Mouse (Mus musculus) heart, embryonic 11.5 days (tissue): Measurements from ENCODE around the gene Zbtb20. TPM values are rescaled to one million over a fixed set of nuclear protein-coding genes. Genes with fewer than 3 reads are reported as not detected.

Experiments
- ATAC-seq: fragments of 200-750 bp; cut with Nextera tagmentation; replicated peaks from 2 replicates; pipeline ENCODE4 v1.8.0; 2017; ENCODE audit warnings: moderate library complexity; ENCODE audit not compliant: insufficient number of reproducible peaks, low FRiP score, low TSS enrichment
- H3K27ac ChIP-seq: fragments of 300-500 bp; sonication (generic); 2 replicates; pipeline ENCODE4 v1.5.1; 2014; ENCODE audit warnings: mild to moderate bottlenecking, low read depth, low read length
- H3K27me3 ChIP-seq: fragments of 300-500 bp; sonication (generic); 2 replicates; pipeline ENCODE4 v1.6.1; 2014; ENCODE audit warnings: mild to moderate bottlenecking, low read length, mixed read lengths; ENCODE audit not compliant: control insufficient read depth, insufficient read depth
- H3K36me3 ChIP-seq: fragments of 300-500 bp; sonication (generic); 2 replicates; pipeline ENCODE4 v1.6.1; 2014; ENCODE audit warnings: mild to moderate bottlenecking, low read length, moderate library complexity, mixed read lengths; ENCODE audit not compliant: control insufficient read depth, insufficient read depth
- H3K4me1 ChIP-seq: fragments of 300-500 bp; sonication (generic); 2 replicates; pipeline ENCODE4 v1.6.1; 2014; ENCODE audit warnings: low read length; ENCODE audit not compliant: control insufficient read depth, insufficient read depth
- H3K4me2 ChIP-seq: fragments of 300-500 bp; sonication (generic); 2 replicates; pipeline ENCODE4 v1.6.1; 2014; ENCODE audit warnings: mild to moderate bottlenecking, moderate library complexity
- H3K4me3 ChIP-seq: fragments of 300-500 bp; sonication (generic); 2 replicates; pipeline ENCODE4 v1.5.1; 2014; ENCODE audit warnings: low read depth, low read length
- H3K9ac ChIP-seq: fragments of 300-500 bp; sonication (generic); 2 replicates; pipeline ENCODE4 v1.6.1; 2014; ENCODE audit warnings: mild to moderate bottlenecking, low read depth, low read length, moderate library complexity
- H3K9me3 ChIP-seq: fragments of 300-500 bp; sonication (generic); replicated peaks from 2 replicates; pipeline ENCODE4 v1.6.1; 2016; ENCODE audit warnings: low read length; ENCODE audit not compliant: control insufficient read depth
- WGBS: fragments of 180-500 bp; shearing (Covaris S2); extraction: QIAGEN DNeasy Blood & Tissue Kit; methylation state at CpG from one replicate; pipeline ENCODE4 v1.1.7; 2014; ENCODE audit not compliant: insufficient replicate concordance; 5-methylcytosine and 5-hydroxymethylcytosine counted together
- polyA plus RNA-seq: library from polyadenylated mRNA; unstranded; fragments of >200 nt; fragmentation: Nextera tagmentation; extraction: Ambion mirVana; gene quantifications from 2 replicates; pipeline ENCODE4 v1.2.1, GENCODE M21; 2014

Zbtb20 gene
- polyA plus RNA-seq, 1 experiment from 2014 or later = 39.0 TPM

GRCm38 (mm10) chr16:43431514-43432371 is 556.1 kb downstream of the Zbtb20 start:
- H3K4me2 ChIP-seq = no peak overlapping the region
- no peaks in the 10 kb centered on the region for H3K27me3 ChIP-seq
- no peaks in the 10 kb centered on the region for H3K9me3 ChIP-seq
- no peaks in the 10 kb centered on the region for H3K36me3 ChIP-seq
- no peak overlapping the region for H3K4me3 ChIP-seq
- ATAC-seq = no peak
- H3K27ac ChIP-seq = no peak overlapping the region
- H3K4me1 ChIP-seq = peaks cover 6% of the 10 kb centered on the region; the same call in 1 of the 2 replicates
- H3K9ac ChIP-seq = no peak overlapping the region
- 53% methylated on average over 5 of the region's 5 CpGs for WGBS

- 50% methylated on average over 3 of the region's 3 CpGs for WGBS
Measured at GRCm38 (mm10) chr16:43434941-43435340, 559.3 kb downstream of the Zbtb20 start.

GRCm38 (mm10) chr16:43438878-43439371 is 563.2 kb downstream of the Zbtb20 start:
- 55% methylated on average over 8 of the region's 8 CpGs for WGBS
- Histone ChIP-seq H3K4me2 (no peak overlapping the region), H3K27me3 (no peaks in the 10 kb centered on the region), H3K4me1 (peaks cover 3% of the 10 kb centered on the region; the same call in 1 of the 2 replicates), H3K4me3 (no peak overlapping the region), H3K36me3 (no peaks in the 10 kb centered on the region), H3K27ac (no peak overlapping the region), H3K9me3 (no peaks in the 10 kb centered on the region), H3K9ac (no peak overlapping the region)
- ATAC-seq = no peak

More at GRCm38 (mm10) chr16:43434941-43435340, 559.3 kb downstream of the Zbtb20 start:
- peaks cover 6% of the 10 kb centered on the region; the same call in 1 of the 2 replicates for H3K4me1 ChIP-seq
- H3K36me3 ChIP-seq = no peaks in the 10 kb centered on the region
- no peaks in the 10 kb centered on the region for H3K27me3 ChIP-seq
- ATAC-seq = no peak
- no peak overlapping the region for H3K9ac ChIP-seq
- no peak overlapping the region for H3K4me2 ChIP-seq
- no peak overlapping the region for H3K27ac ChIP-seq
- no peaks in the 10 kb centered on the region for H3K9me3 ChIP-seq
- no peak overlapping the region for H3K4me3 ChIP-seq

- H3K4me1 ChIP-seq = peaks cover 3% of the 10 kb centered on the region; the same call in 1 of the 2 replicates
- no peak for ATAC-seq
- no peaks in the 10 kb centered on the region for H3K36me3 ChIP-seq
- H3K27me3 ChIP-seq = no peaks in the 10 kb centered on the region
- no peaks in the 10 kb centered on the region for H3K9me3 ChIP-seq
- no peak overlapping the region for H3K9ac ChIP-seq
- H3K4me2 ChIP-seq = no peak overlapping the region
- no peak overlapping the region for H3K4me3 ChIP-seq
- H3K27ac ChIP-seq = no peak overlapping the region
- WGBS = 54% methylated on average over 6 of the region's 6 CpGs
Measured at GRCm38 (mm10) chr16:43441392-43441791, 565.7 kb downstream of the Zbtb20 start.

GRCm38 (mm10) chr16:43443034-43443433 is 567.4 kb downstream of the Zbtb20 start:
- Histone ChIP-seq H3K4me3 (no peak overlapping the region), H3K4me1 (peaks cover 3% of the 10 kb centered on the region; the same call in 1 of the 2 replicates), H3K9me3 (no peaks in the 10 kb centered on the region), H3K27ac (0 out of 2 replicates have a peak overlapping the region, but pooled peaks have one; percentile 41), H3K36me3 (no peaks in the 10 kb centered on the region), H3K27me3 (no peaks in the 10 kb centered on the region), H3K9ac (no peak overlapping the region), H3K4me2 (no peak overlapping the region)
- no peak for ATAC-seq
- 82% methylated on average over 2 of the region's 2 CpGs for WGBS

- Histone ChIP-seq H3K27ac (no peak overlapping the region), H3K4me3 (no peak overlapping the region), H3K4me1 (peaks cover 3% of the 10 kb centered on the region; the same call in 1 of the 2 replicates), H3K27me3 (no peaks in the 10 kb centered on the region), H3K4me2 (no peak overlapping the region), H3K9me3 (no peaks in the 10 kb centered on the region), H3K9ac (no peak overlapping the region), H3K36me3 (no peaks in the 10 kb centered on the region)
- WGBS = 86% methylated on average over 5 of the region's 5 CpGs
- no peak for ATAC-seq
Measured at GRCm38 (mm10) chr16:43448141-43448981, 572.7 kb downstream of the Zbtb20 start.

GRCm38 (mm10) chr16:43454370-43454934 is 578.8 kb downstream of the Zbtb20 start:
- H3K27me3 ChIP-seq = no peaks in the 10 kb centered on the region
- no peaks in the 10 kb centered on the region for H3K36me3 ChIP-seq
- WGBS = 75% methylated on average over 4 of the region's 4 CpGs
- H3K4me3 ChIP-seq = no peak overlapping the region
- H3K4me1 ChIP-seq = no peaks in the 10 kb centered on the region
- no peak for ATAC-seq
- H3K4me2 ChIP-seq = no peak overlapping the region
- H3K27ac ChIP-seq = no peak overlapping the region
- no peaks in the 10 kb centered on the region for H3K9me3 ChIP-seq
- no peak overlapping the region for H3K9ac ChIP-seq

- no peak for ATAC-seq
- Histone ChIP-seq H3K27me3 (no peaks in the 10 kb centered on the region), H3K4me2 (no peak overlapping the region), H3K4me3 (no peak overlapping the region), H3K36me3 (no peaks in the 10 kb centered on the region), H3K9me3 (no peaks in the 10 kb centered on the region), H3K9ac (no peak overlapping the region), H3K4me1 (no peaks in the 10 kb centered on the region), H3K27ac (no peak overlapping the region)
- 61% methylated on average over 8 of the region's 8 CpGs for WGBS
Measured at GRCm38 (mm10) chr16:43456446-43457172, 580.9 kb downstream of the Zbtb20 start.
